8 mouse cellular contexts compared by ENCODE assay signal in the genomic region with DNA sequence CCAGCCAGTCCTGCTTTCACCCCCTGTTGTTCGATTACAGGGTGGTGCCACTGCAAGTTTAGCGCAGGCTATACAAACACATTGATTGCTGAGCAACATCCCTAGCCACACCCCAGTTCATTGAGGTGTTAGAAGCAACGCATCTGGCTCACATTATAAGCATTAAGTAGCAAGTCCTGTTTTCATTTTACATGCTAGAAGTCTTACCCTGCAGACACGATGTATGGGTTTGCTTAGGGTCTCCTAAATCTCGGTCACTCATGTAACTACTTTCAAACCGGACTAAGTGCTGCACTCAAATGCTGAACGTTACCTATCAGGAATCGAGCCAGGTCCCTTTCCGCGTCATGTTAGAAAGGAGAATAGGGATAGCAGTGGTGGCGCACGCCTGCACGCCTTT. TPM values are rescaled to one million over a fixed set of nuclear protein-coding genes. Genes with fewer than 3 reads are reported as not detected.
DNase-seq lines count a peak whose midpoint lies in the region; ATAC-seq and TF ChIP-seq lines count a peak whose summit lies in the region.

No protein-coding gene starts in this region.

- H3K9ac ChIP-seq in neural tube, embryonic 11.5 days (ENCODE audit: low read length), result peak overlapping the region; percentile 39; the same call in 1 of the 2 replicates

- ATAC-seq in neural tube, embryonic 11.5 days (ENCODE audit: insufficient read depth, low FRiP score, low TSS enrichment), result no peak
- ATAC-seq in activated CD4-positive, CD25-positive, alpha-beta regulatory T cell, adult 4 months, result no peak

- no peak overlapping the region for H3K27ac ChIP-seq in embryonic fibroblast, embryonic 13.5 days (ENCODE audit: insufficient read depth, low read length)
- H3K27ac ChIP-seq in neural tube, embryonic 11.5 days (ENCODE audit: low read depth, low read length), result no peak overlapping the region

- no peak for TF ChIP-seq CTCF in embryonic fibroblast, embryonic 13.5 days (IDR thresholded peaks at IDR 0.05; ENCODE audit: borderline replicate concordance, insufficient read depth, low read length)

- peak; percentile 12 for DNase-seq in adrenal gland, postnatal 10 days
- no peak for DNase-seq in adrenal gland, adult 18-20 months (ENCODE audit: low spot score in 2 of 2)
- peak; percentile 48 for DNase-seq in A20 (ENCODE audit: low read depth, low spot score)
- peak; percentile 12 to 18 for DNase-seq in kidney, postnatal 4 days
- peak; percentile 15 for DNase-seq in neural tube, embryonic 11.5 days (ENCODE audit: low spot score)
- DNase-seq in Muller cell, postnatal 12 days (ENCODE audit: inconsistent ontology term), result no peak

- H3K36me3 ChIP-seq in neural tube, embryonic 11.5 days (ENCODE audit: control insufficient read depth, insufficient read depth, low read length), result no peaks in the 10 kb centered on the region

- no peaks in the 10 kb centered on the region for H3K27me3 ChIP-seq in neural tube, embryonic 11.5 days (ENCODE audit: control insufficient read depth, insufficient read depth, low read length)

- no peaks in the 10 kb centered on the region for H3K9me3 ChIP-seq in neural tube, embryonic 11.5 days (ENCODE audit: control insufficient read depth, low read length)

- TF ChIP-seq POLR2A in embryonic fibroblast, embryonic 13.5 days (IDR thresholded peaks at IDR 0.05; ENCODE audit: low read depth, low read length), result peak; percentile 9; the same call in 1 of the 2 replicates

- peak overlapping the region; percentile 43 for H3K4me2 ChIP-seq in neural tube, embryonic 11.5 days (ENCODE audit: low read depth)

- H3K4me1 ChIP-seq in embryonic fibroblast, embryonic 13.5 days (ENCODE audit: control insufficient read depth, insufficient read depth, low read length), result no peaks in the 10 kb centered on the region; the same call in 1 of the 2 replicates
- H3K4me1 ChIP-seq in neural tube, embryonic 11.5 days (ENCODE audit: control insufficient read depth, insufficient read depth, low read length), result 0 out of 2 replicates have a peak, but pooled peaks cover 3% of the 10 kb centered on the region

- peak overlapping the region; percentile 52 for H3K4me3 ChIP-seq in embryonic fibroblast, embryonic 13.5 days (ENCODE audit: insufficient read depth, low read length)
- H3K4me3 ChIP-seq in neural tube, embryonic 11.5 days (ENCODE audit: low read depth, low read length), result peak overlapping the region; percentile 27

- WGBS in neural tube, embryonic 11.5 days, result 32% methylated on average over 13 of the region's 13 CpGs

RNA-seq across cellular contexts. Expression of a gene that starts 0.9 kb away (rescaled TPM):
- total RNA-seq in adrenal gland, postnatal 10 days (2021), result 10 to 100 TPM in 1 of 2 experiments, 1 to 10 TPM in 1; 9.7 to 11.4 TPM
- total RNA-seq in adrenal gland, adult 18-20 months (2021), result 10 to 100 TPM; 14.4 to 15.2 TPM
- polyA plus RNA-seq in embryonic fibroblast, embryonic 13.5 days (2011; ENCODE audit: insufficient read length, low read depth, missing spikeins), result 14.1 and 14.5 TPM in 2 replicates
- 28.9 and 31.1 TPM in 2 replicates for polyA plus RNA-seq in neural tube, embryonic 11.5 days (2014; fragmentation: Nextera tagmentation; extraction: Ambion mirVana)
- polyA plus RNA-seq in activated CD4-positive, CD25-positive, alpha-beta regulatory T cell, adult 4 months (2017; shearing (Covaris generic)), result 10 to 100 TPM; 16.2 to 21.2 TPM

RNA-seq across cellular contexts. Expression of a gene that starts 12.5 kb away (rescaled TPM):
- 10 to 100 TPM; 84.4 to 87.6 TPM for total RNA-seq in adrenal gland, postnatal 10 days (2021)
- total RNA-seq in adrenal gland, adult 18-20 months (2021), result 10 to 100 TPM; 77.0 to 87.0 TPM
- 92.7 and 107 TPM in 2 replicates for polyA plus RNA-seq in embryonic fibroblast, embryonic 13.5 days (2011; ENCODE audit: insufficient read length, low read depth, missing spikeins)
- polyA plus RNA-seq in neural tube, embryonic 11.5 days (2014; fragmentation: Nextera tagmentation; extraction: Ambion mirVana), result 60.2 and 67.4 TPM in 2 replicates
- polyA plus RNA-seq in activated CD4-positive, CD25-positive, alpha-beta regulatory T cell, adult 4 months (2017; shearing (Covaris generic)), result 10 to 100 TPM; 54.8 to 68.4 TPM

RNA-seq across cellular contexts. Expression of a gene that starts 21.6 kb away (rescaled TPM):
- 10 to 100 TPM; 16.6 to 19.5 TPM for total RNA-seq in adrenal gland, postnatal 10 days (2021)
- total RNA-seq in adrenal gland, adult 18-20 months (2021), result 10 to 100 TPM; 20.9 to 25.6 TPM
- polyA plus RNA-seq in embryonic fibroblast, embryonic 13.5 days (2011; ENCODE audit: insufficient read length, low read depth, missing spikeins), result 18.1 and 20.7 TPM in 2 replicates
- polyA plus RNA-seq in neural tube, embryonic 11.5 days (2014; fragmentation: Nextera tagmentation; extraction: Ambion mirVana), result 4.3 and 6.5 TPM in 2 replicates
- 1 to 10 TPM; 3.1 to 5.2 TPM for polyA plus RNA-seq in activated CD4-positive, CD25-positive, alpha-beta regulatory T cell, adult 4 months (2017; shearing (Covaris generic))

RNA-seq across cellular contexts. Expression of a gene that starts 45.0 kb away (rescaled TPM):
- total RNA-seq in adrenal gland, postnatal 10 days (2021), result 10 to 100 TPM; 39.3 to 41.1 TPM
- 10 to 100 TPM; 37.7 to 43.7 TPM for total RNA-seq in adrenal gland, adult 18-20 months (2021)
- polyA plus RNA-seq in embryonic fibroblast, embryonic 13.5 days (2011; ENCODE audit: insufficient read length, low read depth, missing spikeins), result 74.5 and 79.8 TPM in 2 replicates
- 35.5 and 36.5 TPM in 2 replicates for polyA plus RNA-seq in neural tube, embryonic 11.5 days (2014; fragmentation: Nextera tagmentation; extraction: Ambion mirVana)
- 1 to 10 TPM; 3.5 to 4.1 TPM for polyA plus RNA-seq in activated CD4-positive, CD25-positive, alpha-beta regulatory T cell, adult 4 months (2017; shearing (Covaris generic))

Comparison
In these comparisons a context has a peak if more than half of its experiments do, and no peak if none do; other contexts are left out.
1. DNase-seq: peak in adrenal gland, postnatal 10 days (single experiment), A20 (single experiment), kidney, postnatal 4 days (2 of 2) and neural tube, embryonic 11.5 days (single experiment); none in adrenal gland, adult 18-20 months (0 of 2) and Muller cell, postnatal 12 days (single experiment).